Mouse (Mus musculus) cortical plate, adult 2 months (tissue): ENCODE data around the gene Samd8.

Experiments used
- CTCF ChIP-seq: fragments of 200-500 bp; IDR thresholded peaks from 2 replicates; pipeline ENCODE4 v1.5.1; 2011; ENCODE audit warnings: mild to moderate bottlenecking, control low read depth, low read length; ENCODE audit not compliant: insufficient read depth; ENCODE audit errors: extremely low read depth
- POLR2A ChIP-seq: fragments of 200-500 bp; IDR thresholded peaks from 2 replicates; pipeline ENCODE4 v1.6.1; 2011; ENCODE audit warnings: mild to moderate bottlenecking, low read length, control low read depth; ENCODE audit not compliant: insufficient read depth; ENCODE audit errors: extremely low read depth

DNA sequence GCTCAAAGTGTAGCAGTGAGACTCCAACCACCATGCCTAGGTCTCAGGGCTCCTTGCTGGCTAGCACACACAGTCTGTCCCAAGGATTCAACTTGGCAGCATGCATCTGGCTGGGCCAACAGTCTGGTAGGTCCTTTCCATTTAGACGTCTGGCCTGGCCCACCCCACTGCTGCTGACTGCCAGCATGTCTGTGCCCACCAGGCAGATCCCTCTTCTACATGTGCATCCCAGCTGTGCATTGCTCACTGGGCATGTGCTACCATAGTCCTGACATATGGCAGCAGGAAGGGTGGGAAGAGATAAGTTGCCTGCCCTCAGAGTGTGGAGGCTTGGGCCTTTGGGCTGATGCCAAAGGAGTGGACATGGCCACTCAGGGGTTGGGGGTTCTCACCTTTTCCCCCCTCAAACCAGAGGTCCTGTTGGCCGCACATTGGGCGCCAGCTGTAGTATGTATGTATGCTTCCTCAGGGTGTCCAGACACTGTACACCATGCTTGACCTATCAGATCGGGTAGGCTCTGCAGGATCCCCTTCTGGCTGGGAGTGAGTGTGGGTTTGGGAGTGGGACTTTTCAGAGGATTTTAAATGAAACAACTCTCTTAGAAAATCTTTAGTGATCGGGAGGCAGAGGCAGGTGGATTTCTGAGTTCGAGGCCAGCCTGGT, 52.3 kb downstream of the Samd8 start:
- TF ChIP-seq CTCF, result no peak
- TF ChIP-seq POLR2A, result no peak
